Mouse (Mus musculus) hindlimb bud, embryonic 11.5 days (tissue): Measurements from ENCODE around the gene Egfr.

Experiments
- DNase-seq: peaks from one replicate; pipeline ENCODE4 v3.0.0-alpha.2; 2012; ENCODE audit warnings: low read depth, low spot score; ENCODE audit errors: extremely low spot score

The Egfr gene

GRCm38 (mm10) chr11:16888086-16888485 is 136.1 kb downstream of the Egfr start:
- DNase-seq, result no peak

- DNase-seq, result no peak
Observed at GRCm38 (mm10) chr11:16895441-16896356, 143.7 kb downstream of the Egfr start.

- DNase-seq, result no peak
Observed at GRCm38 (mm10) chr11:16897681-16898080, 145.7 kb downstream of the Egfr start.

- DNase-seq, result no peak
Observed at GRCm38 (mm10) chr11:16900182-16900581, 148.2 kb downstream of the Egfr start.

- no peak for DNase-seq
Observed at GRCm38 (mm10) chr11:16900653-16901416, 148.8 kb downstream of the Egfr start.

- no peak for DNase-seq
Observed at GRCm38 (mm10) chr11:16904302-16905011, 152.5 kb downstream of the Egfr start.

GRCm38 (mm10) chr11:16905012-16905332 is 153.0 kb downstream of the Egfr start:
- no peak for DNase-seq

GRCm38 (mm10) chr11:16906530-16906929 is 154.5 kb downstream of the Egfr start:
- no peak for DNase-seq

- DNase-seq, result no peak
Observed at GRCm38 (mm10) chr11:16907517-16908129, 155.6 kb downstream of the Egfr start.

- no peak for DNase-seq
Observed at GRCm38 (mm10) chr11:16914756-16915155, 162.8 kb downstream of the Egfr start.

- no peak for DNase-seq
Observed at GRCm38 (mm10) chr11:16915850-16916249, 163.8 kb downstream of the Egfr start.

GRCm38 (mm10) chr11:16917512-16917911 is 165.5 kb downstream of the Egfr start:
- DNase-seq, result no peak

GRCm38 (mm10) chr11:16932159-16932558 is 180.2 kb downstream of the Egfr start:
- no peak for DNase-seq

- DNase-seq, result no peak
Observed at GRCm38 (mm10) chr11:16935577-16936236, 183.7 kb downstream of the Egfr start.

- no peak for DNase-seq
Observed at GRCm38 (mm10) chr11:16941103-16941793, 189.2 kb downstream of the Egfr start.

GRCm38 (mm10) chr11:16941973-16942452 is 190.0 kb downstream of the Egfr start:
- DNase-seq, result no peak

GRCm38 (mm10) chr11:16943016-16943415 is 191.0 kb downstream of the Egfr start:
- DNase-seq, result no peak

- no peak for DNase-seq
Observed at GRCm38 (mm10) chr11:16948756-16949155, 196.8 kb downstream of the Egfr start.

GRCm38 (mm10) chr11:16950226-16950975 is 198.4 kb downstream of the Egfr start:
- peak; percentile 52 for DNase-seq
